Mouse (Mus musculus): ENCODE results near the gene Sycp3. TPM values are rescaled to one million over a fixed set of nuclear protein-coding genes. Genes with fewer than 3 reads are reported as not detected.

Sycp3 gene
- under 1 TPM in 1 of 26 experiments, not detected in 25; 0.99 TPM for total RNA-seq (2018; cell fraction: chromatin; rRNA removed)
- total RNA-seq (2018; cell fraction: cytosol; rRNA removed) = not detected
- under 1 TPM in 3 of 26 experiments, not detected in 23; 0.60 to 0.65 (median 0.63) TPM for total RNA-seq (2018; cell fraction: nucleus; rRNA removed)
- polyA plus RNA-seq (2018) = not detected in 3 replicates

DNA sequence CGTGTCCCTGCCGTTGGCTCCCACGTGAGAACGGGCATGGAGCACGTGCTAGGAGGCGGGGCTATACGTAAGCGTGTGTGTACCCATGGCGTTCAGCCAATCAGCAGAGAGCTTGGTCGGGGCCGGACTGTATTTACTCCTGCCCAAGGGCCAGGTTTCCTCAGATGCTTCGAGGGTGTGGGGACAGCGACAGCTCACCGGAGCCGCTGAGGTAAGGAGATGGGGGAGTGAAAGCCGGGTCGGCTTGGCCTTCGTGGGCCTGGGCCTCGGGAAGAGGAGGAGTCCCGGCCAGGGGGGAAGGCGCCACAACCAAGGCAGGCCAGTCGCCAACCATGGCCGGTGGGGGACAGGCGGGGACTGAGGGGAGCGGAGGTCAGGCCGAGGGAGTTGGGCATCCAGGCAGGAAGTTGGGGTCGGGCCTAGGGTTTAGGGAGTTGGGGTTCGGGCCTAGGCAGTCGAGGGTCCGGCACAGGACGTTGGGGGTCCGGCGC, at the start of gene Sycp3:
Gene Sycp3 (plus strand): TSS at position 68 of the 491 bp plus-strand sequence.
- 93% methylated on average over 18 of the region's 33 CpGs for WGBS (ENCODE audit: missing documents)
- H3K4me3 ChIP-seq (ENCODE audit: inconsistent target) = no peak within 1 kb of the TSS
- H3K27ac ChIP-seq = no peak within 1 kb of the TSS
- H3K79me2 ChIP-seq (ENCODE audit: inconsistent target) = no peaks in the 10 kb centered on the region
- H3K36me3 ChIP-seq (ENCODE audit: inconsistent target) = no peaks in the 10 kb centered on the region

DNA sequence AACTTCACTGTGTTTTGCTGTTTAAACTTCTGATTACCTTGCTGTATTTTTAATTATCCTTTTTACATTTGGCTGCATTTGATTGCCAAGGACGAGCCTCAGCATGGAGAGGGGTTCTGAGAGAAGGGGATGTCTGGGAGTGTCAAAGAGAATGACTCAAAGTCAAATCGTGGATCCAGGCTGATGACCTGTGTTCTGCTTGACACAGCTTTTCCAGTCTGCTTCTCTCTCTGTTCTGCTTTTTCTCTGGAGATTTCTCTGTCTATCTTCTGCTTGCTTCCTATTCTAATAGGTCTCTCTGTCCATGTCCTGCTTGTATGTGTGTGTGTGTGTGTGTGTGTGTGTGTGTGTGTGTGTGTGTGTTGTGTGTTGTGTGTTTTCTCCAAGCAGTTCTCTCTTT, 49.6 kb upstream of the Sycp3 start:
- Histone ChIP-seq H3K27ac (peak overlapping the region; percentile 83), H3K36me3 (ENCODE audit: inconsistent target) (peaks cover 12% of the 10 kb centered on the region; the same call in 1 of the 2 replicates), H3K79me2 (ENCODE audit: inconsistent target) (peaks cover 82% of the 10 kb centered on the region), H3K4me3 (ENCODE audit: inconsistent target) (no peak overlapping the region)
- WGBS (ENCODE audit: missing documents) = 28% methylated on average over 2 of the region's 2 CpGs

DNA sequence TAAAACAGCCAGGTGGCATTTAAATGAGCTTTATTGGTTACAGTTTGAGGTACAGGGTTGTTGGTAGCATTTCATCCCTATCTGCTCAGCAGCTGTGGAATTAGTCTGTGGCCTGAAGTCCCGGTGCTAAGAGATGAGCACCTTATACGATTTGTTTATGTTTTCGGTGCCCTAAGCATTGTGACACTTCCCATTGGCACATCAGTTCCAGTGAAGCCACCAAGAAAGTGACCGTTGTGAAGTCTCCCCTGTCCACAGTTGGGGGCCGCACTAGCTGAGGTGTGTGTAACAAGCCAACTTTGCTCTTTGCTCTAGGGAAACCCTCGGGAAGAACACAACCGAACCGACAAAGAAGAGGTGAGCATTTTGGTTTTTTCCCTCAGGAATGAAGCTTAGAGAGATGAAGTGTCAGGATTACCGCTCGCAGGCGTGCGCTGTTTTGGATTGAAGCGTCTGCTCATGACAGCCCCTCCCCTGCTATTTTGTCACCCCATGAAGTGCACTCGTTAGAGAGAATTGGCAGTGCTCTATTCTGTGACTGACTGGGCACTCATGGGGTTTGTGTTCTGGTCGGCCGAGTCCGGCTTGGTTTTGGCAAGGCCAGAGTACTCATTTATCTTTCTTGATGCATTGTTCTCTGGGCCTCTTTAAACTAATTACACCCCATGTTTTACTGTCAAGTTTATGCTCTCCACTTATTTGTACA, 46.9 kb upstream of the Sycp3 start:
- peaks cover 65% of the 10 kb centered on the region for H3K79me2 ChIP-seq (ENCODE audit: inconsistent target)
- no peak overlapping the region for H3K4me3 ChIP-seq (ENCODE audit: inconsistent target)
- H3K27ac ChIP-seq = no peak overlapping the region
- 94% methylated on average over 17 of the region's 17 CpGs for WGBS (ENCODE audit: missing documents)
- H3K36me3 ChIP-seq (ENCODE audit: inconsistent target) = peaks cover 19% of the 10 kb centered on the region; the same call in 1 of the 2 replicates

DNA sequence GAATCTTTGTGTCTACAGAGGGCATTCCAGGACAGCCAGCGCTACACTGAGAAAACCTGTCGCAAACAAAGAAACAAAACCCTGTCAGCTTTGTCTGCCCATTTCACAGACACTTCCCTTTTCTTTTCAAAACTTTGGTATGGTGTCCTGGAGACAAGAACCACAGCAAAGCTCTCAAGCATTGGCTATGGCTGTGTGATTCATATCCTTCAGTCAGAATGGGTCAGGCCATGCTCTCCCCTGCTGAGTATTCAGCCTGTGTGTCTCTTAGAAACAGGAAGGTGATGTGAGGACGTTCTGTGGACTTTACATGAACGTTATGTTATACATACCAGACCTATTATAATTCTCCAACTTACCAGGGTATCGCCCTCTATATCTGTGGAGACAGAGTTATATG, 41.7 kb upstream of the Sycp3 start:
- Histone ChIP-seq H3K79me2 (ENCODE audit: inconsistent target) (peaks cover 50% of the 10 kb centered on the region), H3K36me3 (ENCODE audit: inconsistent target) (peaks cover 30% of the 10 kb centered on the region; the same call in 1 of the 2 replicates), H3K4me3 (ENCODE audit: inconsistent target) (no peak overlapping the region), H3K27ac (peak overlapping the region; percentile 82)
- WGBS (ENCODE audit: missing documents) = 21% methylated on average over 5 of the region's 5 CpGs

DNA sequence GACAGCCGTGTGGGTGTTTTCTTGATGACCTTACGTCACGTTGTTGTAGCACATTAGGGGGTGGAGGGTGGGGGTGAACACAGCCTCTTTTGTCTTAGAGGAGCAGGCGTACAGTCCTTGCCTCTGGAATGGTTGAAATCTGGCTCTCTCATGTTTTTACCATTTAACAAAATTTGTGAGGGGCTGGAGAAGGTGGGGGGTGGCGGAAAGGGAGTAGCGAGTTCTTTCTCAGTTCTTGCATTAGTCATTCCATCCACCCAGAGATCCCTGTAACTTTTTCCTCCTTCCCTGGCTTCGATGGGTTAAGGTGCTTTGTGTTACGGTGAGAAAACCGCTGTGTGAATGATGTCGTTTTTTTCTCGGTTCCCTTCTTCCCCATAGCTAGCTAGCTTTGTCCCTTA, 39.2 kb upstream of the Sycp3 start:
- 20% methylated on average over 11 of the region's 11 CpGs for WGBS (ENCODE audit: missing documents)
- peaks cover 25% of the 10 kb centered on the region; the same call in 1 of the 2 replicates for H3K36me3 ChIP-seq (ENCODE audit: inconsistent target)
- H3K79me2 ChIP-seq (ENCODE audit: inconsistent target) = peaks cover 33% of the 10 kb centered on the region
- no peak overlapping the region; the same call in 1 of the 2 replicates for H3K4me3 ChIP-seq (ENCODE audit: inconsistent target)
- H3K27ac ChIP-seq = peak overlapping the region; percentile 79

DNA sequence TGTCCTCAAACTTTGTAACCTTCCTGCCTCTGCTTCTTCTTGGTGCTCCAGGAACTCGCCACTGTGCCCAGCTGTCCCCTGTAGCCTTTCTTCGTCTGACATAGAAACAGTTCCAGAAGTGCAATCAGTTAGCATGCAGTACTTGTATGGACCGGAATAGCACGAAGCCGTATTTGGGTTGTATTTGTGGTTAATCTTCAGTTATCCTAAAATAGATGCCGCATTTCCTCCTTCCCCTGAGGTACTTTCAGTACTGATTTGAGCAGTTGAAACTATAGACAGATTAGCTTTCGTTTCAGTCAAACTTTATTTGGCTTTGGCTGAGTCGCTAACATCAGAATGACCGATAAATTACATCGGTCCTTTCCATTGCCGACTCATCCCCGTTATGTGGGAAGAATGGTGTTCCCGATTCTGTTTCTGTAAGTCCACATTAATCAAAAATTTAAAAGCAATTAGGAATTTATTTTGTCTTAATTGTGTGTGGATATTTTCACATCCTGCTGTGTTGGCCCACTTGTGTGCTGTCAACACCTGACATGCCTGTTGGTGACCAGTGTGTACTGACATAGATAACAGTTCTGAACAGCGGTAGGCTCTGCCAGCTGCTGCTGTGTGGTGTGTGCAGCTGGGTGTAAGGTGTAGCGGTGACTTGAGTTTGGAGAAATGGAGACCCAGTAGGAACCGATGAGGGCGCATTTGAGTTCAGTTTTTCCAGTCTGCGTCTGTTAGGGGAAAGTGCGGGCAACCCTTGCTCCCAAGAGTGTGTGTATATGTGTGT, 38.5 kb upstream of the Sycp3 start:
- Histone ChIP-seq H3K27ac (peak overlapping the region; percentile 79), H3K79me2 (ENCODE audit: inconsistent target) (peaks cover 31% of the 10 kb centered on the region), H3K4me3 (ENCODE audit: inconsistent target) (no peak overlapping the region; the same call in 1 of the 2 replicates), H3K36me3 (ENCODE audit: inconsistent target) (peaks cover 20% of the 10 kb centered on the region; the same call in 1 of the 2 replicates)
- 29% methylated on average over 17 of the region's 19 CpGs for WGBS (ENCODE audit: missing documents)

DNA sequence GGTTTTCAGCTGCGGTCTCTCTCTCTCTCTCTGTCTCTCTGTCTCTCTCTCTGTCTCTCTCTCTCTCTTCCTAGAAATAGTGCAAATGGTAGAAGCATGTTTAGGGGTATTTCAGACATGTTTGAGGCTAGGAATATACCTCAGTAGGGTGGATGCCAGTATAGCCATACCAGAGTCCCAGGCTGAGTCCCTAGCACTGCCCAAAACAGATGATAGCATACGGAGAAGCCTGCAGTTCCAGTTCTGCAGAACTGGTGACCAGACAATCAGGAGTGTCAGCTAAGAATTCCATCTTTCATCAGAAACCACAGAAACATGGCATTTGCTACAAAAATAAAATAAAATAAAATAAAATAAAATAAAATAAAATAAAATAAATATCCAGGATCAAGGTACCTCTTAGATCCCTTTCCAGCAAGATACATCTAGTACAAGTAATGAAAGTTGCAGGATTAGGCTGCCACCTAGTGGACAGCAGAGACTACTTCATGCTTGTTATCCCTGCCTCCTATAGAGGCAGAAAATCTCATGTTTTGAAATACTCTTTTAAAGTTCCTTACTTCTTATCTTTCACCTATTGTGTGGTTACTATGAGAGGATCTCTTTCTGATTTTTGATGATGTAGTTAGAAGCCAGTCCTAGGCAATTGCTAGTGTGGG, 33.1 kb upstream of the Sycp3 start:
- Histone ChIP-seq H3K79me2 (ENCODE audit: inconsistent target) (peaks cover 15% of the 10 kb centered on the region; the same call in 1 of the 2 replicates), H3K4me3 (ENCODE audit: inconsistent target) (no peak overlapping the region), H3K36me3 (ENCODE audit: inconsistent target) (peaks cover 64% of the 10 kb centered on the region), H3K27ac (no peak overlapping the region)
- WGBS (ENCODE audit: missing documents) = 92% methylated on average over 2 of the region's 2 CpGs

DNA sequence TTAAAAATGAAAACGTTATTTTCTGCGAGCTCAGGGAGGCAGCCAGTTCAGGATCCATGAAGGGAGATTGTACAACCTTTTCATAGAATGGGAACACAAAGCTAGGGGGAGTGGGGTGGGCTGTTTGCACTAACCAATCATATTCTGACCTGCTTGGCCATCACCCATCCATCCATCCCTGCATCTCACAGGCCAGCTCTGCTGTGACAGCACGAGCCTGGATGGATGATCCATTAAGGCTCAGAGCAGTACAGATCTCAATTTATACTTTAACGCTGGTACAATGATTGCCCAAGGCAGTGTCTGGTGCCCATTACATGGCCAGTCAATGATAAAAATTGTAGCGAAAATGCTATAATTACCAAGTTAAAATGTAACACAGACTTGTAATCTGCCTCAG, 32.5 kb upstream of the Sycp3 start:
- WGBS (ENCODE audit: missing documents) = 72% methylated on average over 4 of the region's 5 CpGs
- H3K36me3 ChIP-seq (ENCODE audit: inconsistent target) = peaks cover 65% of the 10 kb centered on the region

DNA sequence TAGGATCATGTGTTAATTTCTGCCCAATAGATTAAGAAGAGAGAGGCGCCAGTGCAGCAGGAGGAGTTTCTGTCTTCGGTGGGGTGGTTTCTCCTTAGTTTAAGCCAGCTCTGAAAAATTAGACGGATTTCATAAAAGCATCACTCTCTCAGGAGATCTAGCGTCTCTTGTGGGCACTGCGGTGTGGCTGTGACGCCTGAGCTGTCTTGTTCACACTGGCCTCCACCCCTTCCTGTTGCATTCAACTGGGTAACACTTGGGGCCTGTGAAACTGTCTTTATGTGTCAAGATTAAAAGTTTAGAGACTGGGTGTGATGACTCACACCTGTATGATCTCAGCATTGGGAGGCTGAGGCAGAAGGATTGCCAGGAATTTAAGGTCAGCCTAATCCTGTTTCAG, 31.4 kb upstream of the Sycp3 start:
- WGBS (ENCODE audit: missing documents) = 95% methylated on average over 6 of the region's 6 CpGs
- Histone ChIP-seq H3K36me3 (ENCODE audit: inconsistent target) (peaks cover 65% of the 10 kb centered on the region), H3K27ac (no peak overlapping the region), H3K4me3 (ENCODE audit: inconsistent target) (no peak overlapping the region), H3K79me2 (ENCODE audit: inconsistent target) (peaks cover 3% of the 10 kb centered on the region; the same call in 1 of the 2 replicates)

More for the DNA sequence above, 32.5 kb upstream of the Sycp3 start:
- no peak overlapping the region for H3K27ac ChIP-seq
- H3K4me3 ChIP-seq (ENCODE audit: inconsistent target) = no peak overlapping the region
- peaks cover 11% of the 10 kb centered on the region; the same call in 1 of the 2 replicates for H3K79me2 ChIP-seq (ENCODE audit: inconsistent target)

DNA sequence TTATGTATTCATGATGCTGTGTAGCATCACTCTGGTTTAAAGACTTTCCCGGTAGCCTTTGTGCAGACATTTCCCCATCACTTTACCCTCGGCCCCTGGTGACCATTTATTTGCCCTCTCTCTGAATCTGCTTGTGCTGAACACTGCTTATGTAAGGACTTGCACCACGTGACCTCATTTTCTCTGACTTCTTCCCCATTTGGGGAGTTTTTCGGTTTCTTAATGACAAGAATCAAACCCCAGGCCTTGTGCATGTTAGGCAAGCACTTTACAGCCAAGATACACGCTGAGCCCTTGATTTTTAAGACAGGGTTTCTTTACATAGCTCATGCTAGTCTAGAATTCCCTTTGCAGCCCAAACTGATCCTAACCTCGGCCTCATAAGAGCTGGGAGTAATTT, 18.1 kb upstream of the Sycp3 start:
- peaks cover 69% of the 10 kb centered on the region for H3K36me3 ChIP-seq (ENCODE audit: inconsistent target)
- H3K27ac ChIP-seq = peak overlapping the region; percentile 39
- no peaks in the 10 kb centered on the region for H3K79me2 ChIP-seq (ENCODE audit: inconsistent target)
- 32% methylated on average over 6 of the region's 6 CpGs for WGBS (ENCODE audit: missing documents)
- no peak overlapping the region for H3K4me3 ChIP-seq (ENCODE audit: inconsistent target)

DNA sequence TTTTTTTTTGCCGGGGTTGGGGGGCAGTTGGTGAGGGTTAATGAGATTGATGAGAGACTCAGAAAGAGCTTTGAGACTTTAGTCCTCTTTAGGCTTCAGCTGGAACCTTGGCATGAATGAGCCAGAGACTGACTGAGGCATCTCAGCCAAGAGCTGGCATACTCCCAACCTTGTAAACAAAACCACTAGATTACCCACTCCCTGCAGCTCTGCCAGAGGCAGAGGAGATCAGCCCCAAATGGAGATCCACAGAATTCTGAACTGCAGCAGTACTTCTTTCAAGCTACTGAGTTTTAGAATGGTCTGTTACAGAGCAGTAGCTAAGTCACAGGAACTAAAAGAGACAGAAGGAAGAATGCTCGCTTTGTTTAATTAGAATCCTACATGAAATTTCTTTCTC, 8.1 kb upstream of the Sycp3 start:
- Histone ChIP-seq H3K4me3 (ENCODE audit: inconsistent target) (no peak overlapping the region), H3K27ac (no peak overlapping the region), H3K36me3 (ENCODE audit: inconsistent target) (peaks cover 10% of the 10 kb centered on the region; the same call in 1 of the 2 replicates), H3K79me2 (ENCODE audit: inconsistent target) (no peaks in the 10 kb centered on the region)
- WGBS (ENCODE audit: missing documents) = 90% methylated on average over 2 of the region's 2 CpGs

DNA sequence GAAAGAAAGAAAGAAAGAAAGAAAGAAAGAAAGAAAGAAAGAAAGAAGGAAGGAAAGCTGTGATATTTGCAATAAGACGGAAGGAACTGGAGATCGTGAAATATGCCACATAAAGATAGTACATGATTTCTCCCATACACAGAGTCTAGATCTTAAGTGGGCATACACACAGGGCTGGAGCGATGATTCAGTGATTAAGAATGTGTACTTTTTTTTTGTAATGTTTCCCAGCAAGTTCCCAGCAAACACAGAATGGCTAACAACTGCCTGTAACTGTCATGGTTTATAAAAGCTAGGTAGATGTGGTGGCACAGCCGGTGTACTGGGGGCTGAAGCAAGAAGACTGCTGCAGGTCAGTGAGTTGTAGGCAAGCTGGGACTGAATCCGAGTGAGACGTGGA, 7.4 kb upstream of the Sycp3 start:
- H3K79me2 ChIP-seq (ENCODE audit: inconsistent target) = no peaks in the 10 kb centered on the region
- whole genome bisulfite sequencing (ENCODE audit: missing documents) = 90% methylated on average over 5 of the region's 6 CpGs

DNA sequence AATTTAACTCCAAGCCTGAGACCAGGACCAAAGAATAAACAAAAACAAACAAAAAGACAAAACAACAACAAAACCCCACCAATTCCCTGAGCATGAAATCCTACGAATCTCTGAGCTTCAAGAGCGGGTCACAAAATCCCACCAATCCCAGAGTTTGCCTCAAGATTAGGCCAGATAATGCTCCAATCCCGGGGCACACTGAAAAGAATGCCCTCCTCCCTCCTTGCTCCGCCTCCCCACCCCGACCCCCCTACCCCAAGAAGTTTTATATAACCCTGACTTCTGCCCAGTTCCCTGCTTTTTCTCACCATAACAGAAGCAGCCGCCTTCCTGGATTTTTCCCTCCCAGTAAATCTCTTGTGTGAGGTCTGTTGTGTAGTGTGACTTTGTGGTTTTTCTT, 1.6 kb upstream of the Sycp3 start:
- Histone ChIP-seq H3K36me3 (ENCODE audit: inconsistent target) (no peaks in the 10 kb centered on the region), H3K27ac (no peak overlapping the region), H3K4me3 (ENCODE audit: inconsistent target) (no peak overlapping the region), H3K79me2 (ENCODE audit: inconsistent target) (no peaks in the 10 kb centered on the region)
- 71% methylated on average over 5 of the region's 6 CpGs for WGBS (ENCODE audit: missing documents)

More for the DNA sequence above, 7.4 kb upstream of the Sycp3 start:
- peaks cover 2% of the 10 kb centered on the region; the same call in 1 of the 2 replicates for H3K36me3 ChIP-seq (ENCODE audit: inconsistent target)
- H3K4me3 ChIP-seq (ENCODE audit: inconsistent target) = no peak overlapping the region
- no peak overlapping the region for H3K27ac ChIP-seq

DNA sequence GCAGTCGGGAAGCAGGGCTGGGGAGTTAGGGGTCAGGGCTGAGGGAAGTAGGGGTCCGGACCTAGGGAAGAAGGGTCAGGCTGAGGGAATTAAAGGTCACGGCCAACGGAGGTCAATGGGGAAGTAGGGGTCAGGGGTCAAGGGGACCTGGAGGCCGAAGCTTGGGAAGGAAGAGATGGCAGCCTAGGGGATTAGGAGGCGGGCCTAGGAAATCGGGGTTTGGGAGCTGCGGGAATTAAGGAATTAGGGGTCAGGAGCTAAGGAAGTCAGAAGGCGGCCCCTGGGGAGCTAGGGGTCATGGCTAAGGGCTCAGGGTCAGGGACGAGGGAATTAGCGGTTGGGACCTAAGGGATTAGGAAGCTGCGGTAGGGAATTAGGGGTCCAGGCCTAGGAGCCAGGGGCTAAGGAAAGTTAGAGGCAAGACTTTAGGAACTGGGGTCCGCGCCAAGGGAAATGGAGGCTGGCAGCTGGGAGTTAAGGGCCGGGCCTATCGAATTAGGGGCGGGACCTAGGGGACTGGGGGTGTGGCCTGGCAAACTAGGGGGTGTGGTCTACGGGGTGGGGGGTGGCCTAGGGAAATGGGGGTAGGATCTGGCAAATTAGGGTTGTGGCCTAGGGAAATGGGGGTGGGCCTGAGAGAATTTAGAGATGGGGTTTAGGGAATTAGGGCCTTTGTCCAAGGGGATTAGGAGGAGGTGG, 902 bp downstream of the Sycp3 start:
- H3K4me3 ChIP-seq (ENCODE audit: inconsistent target) = no peak overlapping the region
- 89% methylated on average over 14 of the region's 18 CpGs for WGBS (ENCODE audit: missing documents)
- no peaks in the 10 kb centered on the region for H3K79me2 ChIP-seq (ENCODE audit: inconsistent target)
- no peaks in the 10 kb centered on the region for H3K36me3 ChIP-seq (ENCODE audit: inconsistent target)
- H3K27ac ChIP-seq = no peak overlapping the region

Measured in macrophage (primary cell).